Mouse (Mus musculus) spleen, adult 12 weeks (tissue): ENCODE data around the gene Cntrob.

Experiments
- DNase-seq: peaks from one replicate; pipeline ENCODE4 v3.0.0; 2022; ENCODE audit warnings: low spot score

Cntrob gene

DNA sequence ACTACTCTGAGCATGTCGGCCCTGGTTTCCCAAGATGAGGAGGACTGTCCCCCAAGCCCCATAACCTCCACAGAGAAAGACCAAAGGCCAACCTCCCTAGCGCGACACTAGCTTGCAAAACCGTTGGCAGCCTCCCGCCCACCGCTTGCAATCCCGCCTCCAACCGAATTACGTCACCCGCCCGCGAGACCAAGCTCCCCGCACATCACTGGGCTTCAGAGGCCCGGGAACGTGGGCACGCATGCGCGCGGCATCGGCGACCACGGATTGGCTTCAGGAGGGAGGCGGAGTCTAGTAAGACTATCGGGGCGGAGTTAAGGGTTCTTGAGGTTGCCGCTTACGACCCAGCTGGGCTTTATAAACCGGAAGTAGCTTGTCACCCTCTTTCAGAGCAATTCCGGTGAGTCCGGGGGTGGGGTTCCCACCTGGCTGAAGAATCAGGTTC is at the start of gene Cntrob, which contains the start of gene Trappc1:
Gene Cntrob (minus strand): TSS at position 109 of the 445 bp plus-strand sequence.
Gene Trappc1 (plus strand): TSS at position 314 of the 445 bp plus-strand sequence.
- DNase-seq, result peak; percentile 97

- no peak for DNase-seq
These were observed 49.2 kb upstream of the Cntrob start for GRCm38 (mm10) chr11:69372780-69373170.

DNA sequence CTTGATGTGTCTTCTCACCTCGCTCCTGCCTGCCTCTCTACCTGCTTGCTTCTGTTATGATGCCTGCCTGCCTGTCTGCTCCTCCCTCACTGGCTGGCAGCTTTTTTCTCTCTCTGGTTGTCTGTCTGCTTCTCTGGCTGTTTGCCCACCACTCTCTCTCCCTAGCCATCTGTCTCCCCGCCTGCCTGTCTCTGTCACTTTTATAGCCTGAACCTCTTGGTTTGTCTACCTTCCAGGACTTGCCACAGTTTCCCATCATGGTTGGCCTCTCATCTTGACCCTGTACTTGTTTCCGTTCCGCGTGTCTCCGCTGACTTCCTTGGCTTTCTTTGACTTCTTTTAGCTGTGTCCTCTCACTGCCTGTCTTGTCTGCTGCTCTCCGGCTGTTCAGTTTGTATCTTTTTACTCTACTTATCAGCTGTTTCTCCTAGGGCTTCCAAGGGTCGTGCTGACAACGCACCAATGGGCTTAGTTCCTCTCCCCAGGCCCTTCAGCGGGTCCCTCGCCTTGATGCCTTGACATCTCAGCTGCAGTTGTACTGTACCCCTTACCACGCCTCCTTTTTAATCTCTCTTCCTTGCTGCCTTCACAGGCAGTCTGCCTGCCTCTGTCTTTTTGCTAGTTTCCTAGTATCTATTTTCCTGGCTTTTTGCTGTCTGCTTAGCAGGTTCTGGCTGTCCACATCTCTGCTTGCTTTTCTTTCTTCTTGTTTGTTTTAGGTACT is 48.6 kb upstream of the Cntrob start:
- DNase-seq, result no peak

DNA sequence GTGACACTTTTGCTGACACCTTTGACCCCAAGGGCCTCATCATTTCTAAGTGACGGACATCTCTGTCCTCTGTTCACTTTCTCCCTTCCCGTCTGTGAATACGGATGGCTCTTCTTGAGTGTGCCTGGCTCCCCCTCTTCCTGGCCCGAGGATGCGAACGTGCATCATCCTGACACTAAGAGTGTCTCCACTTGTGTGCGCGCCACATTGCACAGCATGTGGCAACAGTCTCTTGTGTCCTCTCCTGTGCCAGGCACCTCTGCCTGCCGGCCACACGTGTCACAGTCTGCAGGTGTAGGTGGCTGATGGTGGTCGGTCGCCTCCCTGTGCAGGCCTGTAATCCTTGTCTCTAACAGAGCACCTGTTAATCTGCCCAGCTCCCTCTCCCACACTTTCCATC is 48.0 kb upstream of the Cntrob start:
- DNase-seq, result no peak

DNA sequence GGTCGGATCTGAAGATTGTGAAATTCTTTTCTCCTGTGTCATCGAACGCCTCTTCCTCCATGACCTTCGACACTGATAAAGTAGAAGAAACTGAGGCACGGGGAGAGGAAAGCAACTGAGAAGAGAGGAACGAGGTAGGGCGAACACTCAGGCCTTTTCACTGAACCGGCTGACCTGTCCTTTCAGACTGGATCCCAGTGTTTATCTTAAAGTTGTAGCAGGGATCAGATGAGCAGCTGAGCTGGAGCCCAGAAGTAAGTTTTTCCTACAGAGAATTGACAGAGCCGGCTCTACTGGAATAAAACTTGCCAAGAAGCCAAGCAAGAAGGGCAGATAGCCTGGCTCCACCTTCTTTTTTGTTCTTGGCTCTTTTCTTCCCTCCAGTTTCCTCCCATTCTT is 47.2 kb upstream of the Cntrob start:
- DNase-seq, result no peak

GRCm38 (mm10) chr11:69369990-69370816 is 46.6 kb upstream of the Cntrob start:
- DNase-seq, result no peak

GRCm38 (mm10) chr11:69369215-69369989 is 45.8 kb upstream of the Cntrob start, which contains the start of gene Chd3:
Gene Chd3, minus strand, starts transcription at chr11:69369406.
- no peak for DNase-seq

GRCm38 (mm10) chr11:69368356-69369214 is 45.0 kb upstream of the Cntrob start:
- peak; percentile 17 for DNase-seq

DNA sequence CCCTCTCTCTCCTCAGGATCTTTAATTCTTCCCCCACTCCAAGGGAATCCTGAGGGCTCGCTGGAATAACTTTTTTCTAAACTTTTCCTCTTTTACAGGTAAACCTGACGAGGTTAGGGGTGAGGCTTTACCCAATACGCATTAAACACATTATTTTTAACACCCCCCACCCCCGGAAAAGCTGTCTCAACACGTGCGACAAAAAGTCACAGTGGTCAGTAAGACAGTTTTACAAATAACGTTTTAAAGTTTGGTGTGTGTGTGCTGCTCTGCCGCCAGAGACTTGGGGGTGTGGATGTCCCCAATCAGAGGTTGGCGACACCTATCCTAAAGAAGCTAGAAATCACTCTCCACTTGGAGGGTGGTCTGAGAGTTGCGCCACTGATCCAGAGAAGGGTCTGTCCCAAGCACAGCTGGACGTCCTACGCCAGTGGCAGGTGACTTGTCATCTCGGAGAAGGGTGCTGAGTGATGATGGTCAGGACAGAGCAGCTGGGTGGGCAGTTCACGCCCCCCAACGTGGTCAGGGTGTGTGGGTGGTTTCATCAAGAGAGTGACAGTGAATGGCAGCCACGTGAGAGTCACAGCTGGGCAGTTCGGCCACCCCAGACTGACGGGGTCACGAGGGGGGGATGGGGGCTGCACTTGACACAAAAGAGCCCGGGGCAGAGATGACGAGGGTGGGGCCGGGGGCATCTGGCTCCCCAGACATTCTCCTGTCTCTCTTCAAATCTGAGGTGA is 44.2 kb upstream of the Cntrob start:
- no peak for DNase-seq

GRCm38 (mm10) chr11:69366855-69367615 is 43.5 kb upstream of the Cntrob start:
- DNase-seq, result peak; percentile 17

- DNase-seq, result peak; percentile 68
These were observed 42.7 kb upstream of the Cntrob start for GRCm38 (mm10) chr11:69366157-69366854.

GRCm38 (mm10) chr11:69365722-69366121 is 42.1 kb upstream of the Cntrob start:
- no peak for DNase-seq

- no peak for DNase-seq
These were observed 41.3 kb upstream of the Cntrob start for GRCm38 (mm10) chr11:69364910-69365309.

DNA sequence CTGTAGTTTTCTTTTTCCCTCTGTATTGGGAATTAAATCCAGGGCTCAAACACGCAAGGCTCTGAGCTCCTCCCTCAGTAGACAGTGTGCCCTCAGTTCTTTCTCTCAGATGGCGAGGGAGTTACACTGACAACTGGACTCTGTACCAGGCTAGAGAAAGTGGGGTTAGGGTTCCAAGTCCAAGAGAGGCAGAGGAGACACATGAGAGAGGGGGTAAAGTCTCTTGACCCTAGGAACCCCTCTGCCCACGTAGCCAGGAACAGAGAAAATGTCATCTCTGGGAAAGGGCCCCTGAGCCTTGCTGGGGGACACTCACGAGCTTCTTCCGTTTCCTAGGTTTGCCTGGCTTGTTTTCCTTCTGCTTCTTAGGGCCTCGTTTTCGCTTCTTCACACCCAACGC is 40.8 kb upstream of the Cntrob start:
- DNase-seq, result no peak

DNA sequence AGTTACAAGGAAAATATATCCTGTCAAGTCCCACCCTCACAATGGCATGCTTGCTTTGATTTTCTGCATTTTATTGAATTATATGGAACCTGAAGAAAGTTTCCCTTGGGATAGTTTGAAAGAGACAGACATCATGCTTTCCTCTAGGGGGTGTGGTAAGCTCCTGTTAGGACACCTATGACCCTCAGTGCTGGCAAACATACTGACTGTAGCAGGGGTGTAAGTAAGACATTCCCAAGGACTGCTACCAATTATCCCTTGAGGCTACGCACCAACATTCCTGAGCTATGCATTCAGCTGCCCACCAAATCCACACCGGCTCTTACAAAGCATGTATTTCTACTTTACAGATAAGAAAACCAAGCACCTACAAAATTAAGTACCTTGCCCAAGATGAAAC is 38.9 kb upstream of the Cntrob start:
- DNase-seq, result no peak

DNA sequence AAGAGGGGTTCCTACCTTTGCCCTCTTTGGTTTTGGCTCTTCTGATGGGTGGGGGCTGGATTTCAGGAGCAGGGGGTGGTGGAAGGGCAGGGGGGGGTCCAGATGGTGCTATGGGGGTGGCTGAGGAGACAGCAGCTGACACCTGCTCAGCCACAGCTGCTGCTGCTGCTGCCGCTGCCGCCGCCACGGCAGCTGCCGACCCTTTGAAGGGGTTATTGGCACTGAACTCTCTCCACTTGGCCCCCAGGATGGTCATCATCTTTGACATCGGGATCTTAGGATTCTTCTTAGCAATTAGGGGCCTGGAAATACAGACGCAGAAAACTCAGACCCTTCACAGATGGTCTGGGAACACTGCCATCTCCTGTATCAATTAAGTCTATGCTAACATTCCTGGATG is 38.4 kb upstream of the Cntrob start:
- no peak for DNase-seq

GRCm38 (mm10) chr11:69357690-69358089 is 34.1 kb upstream of the Cntrob start:
- no peak for DNase-seq

DNA sequence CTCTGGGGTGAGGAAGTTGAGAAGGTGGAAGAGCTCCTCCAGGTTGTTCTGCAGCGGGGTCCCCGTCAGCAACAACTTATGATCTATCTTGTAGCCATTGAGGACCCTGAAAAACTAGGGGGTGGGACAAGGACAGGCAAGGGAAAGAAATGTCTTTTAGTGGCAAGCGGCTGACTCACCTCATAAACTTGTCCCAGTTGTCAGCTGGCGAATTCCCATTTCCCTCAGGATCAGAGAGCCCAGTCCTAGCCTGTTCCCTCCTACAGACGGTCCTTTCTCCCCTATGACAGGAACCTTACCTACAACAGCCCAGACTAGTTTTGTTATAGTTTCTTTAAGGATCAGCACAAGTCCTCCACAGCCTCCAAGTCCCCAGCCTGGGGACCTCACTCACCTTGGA is 33.0 kb upstream of the Cntrob start:
- no peak for DNase-seq

DNA sequence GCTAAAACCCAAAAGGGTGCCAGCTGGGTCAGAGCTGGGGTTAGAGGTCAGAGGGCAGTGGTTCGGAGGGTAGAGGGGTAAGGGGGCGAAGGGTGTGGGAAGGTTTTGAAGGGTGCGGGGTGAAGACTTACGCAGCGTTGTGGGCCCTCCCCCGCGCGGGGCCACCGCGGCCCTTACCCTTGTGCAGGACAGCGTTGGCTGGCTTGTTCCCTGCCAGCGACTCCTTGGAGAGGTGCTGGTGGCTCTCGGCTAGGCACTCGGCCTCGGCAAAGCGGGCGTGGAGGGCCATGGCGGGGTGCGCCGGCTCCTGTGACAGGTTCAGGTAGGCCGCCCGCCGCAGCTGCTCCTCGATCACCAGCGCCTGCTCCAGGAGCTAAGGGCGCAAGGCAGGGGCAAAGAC is 22.9 kb upstream of the Cntrob start:
- DNase-seq, result no peak
